In genomic region chr9:119983585-119984535, GRCm38 (mm10) we compare ENCODE assay signal across 8 mouse cellular contexts. TPM values are rescaled to one million over a fixed set of nuclear protein-coding genes. Genes with fewer than 3 reads are reported as not detected.
DNase-seq lines count a peak whose midpoint lies in the region; ATAC-seq and TF ChIP-seq lines count a peak whose summit lies in the region.

No protein-coding gene starts in this region.

- peak; percentile 49 to 53 for DNase-seq in CD8-positive naive resting alpha-beta T cell, adult 2 months (ENCODE audit: low read depth in 2 of 2, low spot score in 2 of 2)
- peak; percentile 51 for DNase-seq in fibroblast of lung, adult 2 months (ENCODE audit: low read depth)
- DNase-seq in kidney, postnatal 14 days: peak; percentile 97
- DNase-seq in lung, adult 18-20 months: peak; percentile 93 to 95

- peak overlapping the region; percentile 96 for H3K4me2 ChIP-seq in heart, embryonic 15.5 days
- H3K4me2 ChIP-seq in neural tube, embryonic 14.5 days (ENCODE audit: low read depth, low read length): peak overlapping the region; percentile 89

- no peak for TF ChIP-seq CTCF in testis, adult 2 months (IDR thresholded peaks at IDR 0.05; ENCODE audit: control insufficient read depth, insufficient read depth, insufficient replicate concordance, low read depth, low read length)

- H3K27me3 ChIP-seq in heart, embryonic 15.5 days: no peaks in the 10 kb centered on the region
- peaks cover 9% of the 10 kb centered on the region for H3K27me3 ChIP-seq in neural tube, embryonic 14.5 days (ENCODE audit: control insufficient read depth, insufficient read depth, low read length)
- peaks cover 2% of the 10 kb centered on the region; the same call in 1 of the 2 replicates for H3K27me3 ChIP-seq in testis, adult 2 months (ENCODE audit: control insufficient read depth, insufficient read depth, low read length)

- no peaks in the 10 kb centered on the region for H3K36me3 ChIP-seq in heart, embryonic 15.5 days
- no peaks in the 10 kb centered on the region for H3K36me3 ChIP-seq in neural tube, embryonic 14.5 days (ENCODE audit: control insufficient read depth, insufficient read depth, low read length)
- H3K36me3 ChIP-seq in testis, adult 2 months (ENCODE audit: control insufficient read depth, insufficient read depth, low read length): no peaks in the 10 kb centered on the region

- peak overlapping the region; percentile 93 for H3K27ac ChIP-seq in brown adipose tissue, adult 24 weeks (replicated peaks; ENCODE audit: low read depth, low read length)
- peak overlapping the region; percentile 98 for H3K27ac ChIP-seq in heart, embryonic 15.5 days
- no peak overlapping the region for H3K27ac ChIP-seq in neural tube, embryonic 14.5 days (ENCODE audit: low read depth, low read length)
- H3K27ac ChIP-seq in testis, adult 2 months (ENCODE audit: control insufficient read depth, insufficient read depth, low read depth, low read length): peak overlapping the region; percentile 76

- no peaks in the 10 kb centered on the region for H3K9me3 ChIP-seq in heart, embryonic 15.5 days (replicated peaks)
- no peaks in the 10 kb centered on the region for H3K9me3 ChIP-seq in neural tube, embryonic 14.5 days (ENCODE audit: control insufficient read depth, low read length)

- peak; percentile 78 for ATAC-seq in heart, embryonic 15.5 days (replicated peaks; ENCODE audit: insufficient number of reproducible peaks, insufficient read depth, low FRiP score, low read depth)
- peak; percentile 73 for ATAC-seq in neural tube, embryonic 14.5 days (ENCODE audit: low read depth)

- H3K9ac ChIP-seq in heart, embryonic 15.5 days: peak overlapping the region; percentile 88
- H3K9ac ChIP-seq in neural tube, embryonic 14.5 days (replicated peaks; ENCODE audit: low read depth, low read length): peak overlapping the region; percentile 54

- peaks cover 15% of the 10 kb centered on the region for H3K4me1 ChIP-seq in brown adipose tissue, adult 24 weeks (ENCODE audit: control insufficient read depth, insufficient read depth, insufficient read length, low read length)
- H3K4me1 ChIP-seq in heart, embryonic 15.5 days (replicated peaks): peaks cover 52% of the 10 kb centered on the region
- peaks cover 24% of the 10 kb centered on the region for H3K4me1 ChIP-seq in neural tube, embryonic 14.5 days (ENCODE audit: control insufficient read depth, insufficient read depth, low read length)
- peaks cover 34% of the 10 kb centered on the region for H3K4me1 ChIP-seq in testis, adult 2 months (ENCODE audit: control insufficient read depth, insufficient read depth, low read length)

- H3K4me3 ChIP-seq in brown adipose tissue, adult 24 weeks (ENCODE audit: insufficient read depth, low read depth, low read length): peak overlapping the region; percentile 95
- H3K4me3 ChIP-seq in heart, embryonic 15.5 days: peak overlapping the region; percentile 89
- peak overlapping the region; percentile 50 for H3K4me3 ChIP-seq in neural tube, embryonic 14.5 days (ENCODE audit: low read depth, low read length)
- peak overlapping the region; percentile 90 for H3K4me3 ChIP-seq in testis, adult 2 months (ENCODE audit: control insufficient read depth, low read depth, low read length)

- TF ChIP-seq POLR2A in testis, adult 2 months (IDR thresholded peaks at IDR 0.05; ENCODE audit: control insufficient read depth, low read depth, low read length): peak; percentile 80

- 2% methylated on average over 63 of the region's 79 CpGs for WGBS in heart, embryonic 15.5 days
- 1% methylated on average over 41 of the region's 79 CpGs for WGBS in neural tube, embryonic 14.5 days

RNA-seq across cellular contexts. Expression of gene Csrnp1, which starts 0.6 kb away (rescaled TPM):
- polyA plus RNA-seq in brown adipose tissue, adult 24 weeks (2012; ENCODE audit: insufficient read depth, insufficient read length, missing spikeins): 3.1 and 7.0 TPM in 2 replicates
- polyA plus RNA-seq in heart, embryonic 15.5 days (2015; fragmentation: Nextera tagmentation; extraction: Ambion mirVana): 6.9 and 8.2 TPM in 2 replicates
- 0.20 and 0.75 TPM in 2 replicates for polyA plus RNA-seq in neural tube, embryonic 14.5 days (2014; fragmentation: Nextera tagmentation; extraction: Ambion mirVana)
- polyA plus RNA-seq in testis, adult 2 months (2012; rRNA removed): 99.8 and 99.9 TPM in 2 replicates

RNA-seq across cellular contexts. Expression of gene Xirp1, which starts 39.5 kb away (rescaled TPM):
- 1.6 and 2.8 TPM in 2 replicates for polyA plus RNA-seq in brown adipose tissue, adult 24 weeks (2012; ENCODE audit: insufficient read depth, insufficient read length, missing spikeins)
- 45.2 and 51.0 TPM in 2 replicates for polyA plus RNA-seq in heart, embryonic 15.5 days (2015; fragmentation: Nextera tagmentation; extraction: Ambion mirVana)
- polyA plus RNA-seq in neural tube, embryonic 14.5 days (2014; fragmentation: Nextera tagmentation; extraction: Ambion mirVana): 0.03 TPM in 1 of 2 replicates, not detected in the other
- polyA plus RNA-seq in testis, adult 2 months (2012; rRNA removed): 0.67 and 0.90 TPM in 2 replicates

RNA-seq across cellular contexts. Expression of gene Ttc21a, which starts 46.5 kb away (rescaled TPM):
- not detected in 2 replicates for polyA plus RNA-seq in brown adipose tissue, adult 24 weeks (2012; ENCODE audit: insufficient read depth, insufficient read length, missing spikeins)
- polyA plus RNA-seq in heart, embryonic 15.5 days (2015; fragmentation: Nextera tagmentation; extraction: Ambion mirVana): 0.08 and 0.29 TPM in 2 replicates
- 0.54 and 0.74 TPM in 2 replicates for polyA plus RNA-seq in neural tube, embryonic 14.5 days (2014; fragmentation: Nextera tagmentation; extraction: Ambion mirVana)
- 66.1 and 68.7 TPM in 2 replicates for polyA plus RNA-seq in testis, adult 2 months (2012; rRNA removed)

RNA-seq across cellular contexts. Expression of gene Gorasp1, which starts 46.5 kb away (rescaled TPM):
- 6.2 and 8.3 TPM in 2 replicates for polyA plus RNA-seq in brown adipose tissue, adult 24 weeks (2012; ENCODE audit: insufficient read depth, insufficient read length, missing spikeins)
- 16.6 and 24.3 TPM in 2 replicates for polyA plus RNA-seq in heart, embryonic 15.5 days (2015; fragmentation: Nextera tagmentation; extraction: Ambion mirVana)
- 20.6 and 23.3 TPM in 2 replicates for polyA plus RNA-seq in neural tube, embryonic 14.5 days (2014; fragmentation: Nextera tagmentation; extraction: Ambion mirVana)
- 11.5 and 14.1 TPM in 2 replicates for polyA plus RNA-seq in testis, adult 2 months (2012; rRNA removed)

Comparison
In these comparisons a context has a peak if more than half of its experiments do, and no peak if none do; other contexts are left out.
1. RNA of gene Csrnp1, which starts 0.6 kb away (polyA plus RNA-seq): 99.8 to 99.9 TPM in testis, adult 2 months; 3.1 to 7.0 TPM in brown adipose tissue, adult 24 weeks, 6.9 to 8.2 TPM in heart, embryonic 15.5 days and 0.20 to 0.75 TPM in neural tube, embryonic 14.5 days; every median in the first group is over 10 times any median in the second.
2. RNA of gene Xirp1, which starts 39.5 kb away (polyA plus RNA-seq): 45.2 to 51.0 TPM in heart, embryonic 15.5 days; 1.6 to 2.8 TPM in brown adipose tissue, adult 24 weeks, 0.67 to 0.90 TPM in testis, adult 2 months and 0.03 TPM in neural tube, embryonic 14.5 days; every median in the first group is over 10 times any median in the second.
3. RNA of gene Ttc21a, which starts 46.5 kb away (polyA plus RNA-seq): 66.1 to 68.7 TPM in testis, adult 2 months; 0.54 to 0.74 TPM in neural tube, embryonic 14.5 days, not detected in brown adipose tissue, adult 24 weeks and 0.08 to 0.29 TPM in heart, embryonic 15.5 days; every median in the first group is over 10 times any median in the second.
4. Peak in every context shown above with its lines, with median percentiles within 50 percentile points of each other: DNase-seq and H3K4me3 ChIP-seq.